Mouse (Mus musculus): ENCODE results near the gene Map3k7cl. TPM values are rescaled to one million over a fixed set of nuclear protein-coding genes. Genes with fewer than 3 reads are reported as not detected.

Map3k7cl gene
- polyA plus RNA-seq, 1 experiment from 2014 or later, result 0.10 TPM

- no peaks in the 10 kb centered on the region for H3K36me3 ChIP-seq
- ATAC-seq (ENCODE audit: low FRiP score), result no peak
- H3K4me3 ChIP-seq, result no peak overlapping the region
- H3K9ac ChIP-seq, result no peak overlapping the region
- H3K4me2 ChIP-seq, result no peak overlapping the region
- no peak overlapping the region for H3K27ac ChIP-seq
- no peaks in the 10 kb centered on the region for H3K27me3 ChIP-seq
- no peaks in the 10 kb centered on the region for H3K4me1 ChIP-seq (replicated peaks)
- 93% methylated on average over 7 of the region's 7 CpGs for WGBS
- H3K9me3 ChIP-seq, result no peaks in the 10 kb centered on the region
These were observed 16.5 kb downstream of the Map3k7cl start for GRCm38 (mm10) chr16:87569576-87570105.

- H3K4me1 ChIP-seq (replicated peaks), result no peaks in the 10 kb centered on the region
- no peaks in the 10 kb centered on the region for H3K9me3 ChIP-seq
- no peaks in the 10 kb centered on the region for H3K36me3 ChIP-seq
- no peaks in the 10 kb centered on the region for H3K27me3 ChIP-seq
- WGBS, result 78% methylated on average over 7 of the region's 7 CpGs
- H3K4me2 ChIP-seq, result no peak overlapping the region
- ATAC-seq (ENCODE audit: low FRiP score), result no peak
- H3K27ac ChIP-seq, result no peak overlapping the region
- no peak overlapping the region for H3K4me3 ChIP-seq
- no peak overlapping the region for H3K9ac ChIP-seq
These were observed 17.2 kb downstream of the Map3k7cl start for GRCm38 (mm10) chr16:87570334-87570733.

GRCm38 (mm10) chr16:87573409-87573808 is 20.3 kb downstream of the Map3k7cl start:
- 74% methylated on average over 5 of the region's 5 CpGs for WGBS
- no peak overlapping the region for H3K9ac ChIP-seq
- no peak overlapping the region for H3K27ac ChIP-seq
- H3K4me3 ChIP-seq, result no peak overlapping the region
- no peaks in the 10 kb centered on the region for H3K4me1 ChIP-seq (replicated peaks)
- ATAC-seq (ENCODE audit: low FRiP score), result no peak
- no peaks in the 10 kb centered on the region for H3K9me3 ChIP-seq
- no peak overlapping the region for H3K4me2 ChIP-seq
- no peaks in the 10 kb centered on the region for H3K27me3 ChIP-seq
- H3K36me3 ChIP-seq, result no peaks in the 10 kb centered on the region

DNA sequence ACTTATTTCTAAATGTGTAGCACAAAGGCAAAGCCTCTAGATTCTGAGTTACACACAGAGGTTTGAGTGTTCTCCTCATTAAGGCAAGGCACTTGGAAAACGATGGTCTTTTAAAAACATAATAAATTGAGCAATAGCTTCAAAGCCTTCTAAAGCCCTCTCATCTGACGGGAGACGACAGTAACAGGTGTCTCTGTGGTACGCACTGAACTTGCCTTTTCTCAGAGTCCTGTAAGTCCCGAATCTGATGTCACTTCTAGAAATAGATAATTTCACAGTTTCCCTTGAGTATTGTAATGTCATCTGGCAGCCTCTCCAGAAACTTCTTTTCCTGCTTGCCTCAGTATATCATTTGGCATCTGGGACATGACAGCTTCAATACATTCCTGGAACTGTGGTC is 21.0 kb downstream of the Map3k7cl start:
- Histone ChIP-seq H3K4me1 (replicated peaks) (no peaks in the 10 kb centered on the region), H3K27ac (no peak overlapping the region), H3K9me3 (no peaks in the 10 kb centered on the region), H3K4me3 (no peak overlapping the region), H3K36me3 (no peaks in the 10 kb centered on the region), H3K9ac (no peak overlapping the region), H3K4me2 (no peak overlapping the region), H3K27me3 (no peaks in the 10 kb centered on the region)
- WGBS, result 87% methylated on average over 5 of the region's 5 CpGs
- no peak for ATAC-seq (ENCODE audit: low FRiP score)

- Histone ChIP-seq H3K9me3 (no peaks in the 10 kb centered on the region), H3K36me3 (no peaks in the 10 kb centered on the region), H3K4me3 (no peak overlapping the region), H3K9ac (no peak overlapping the region), H3K27ac (no peak overlapping the region), H3K4me1 (replicated peaks) (no peaks in the 10 kb centered on the region), H3K4me2 (no peak overlapping the region), H3K27me3 (no peaks in the 10 kb centered on the region)
- WGBS, result 80% methylated on average over 10 of the region's 10 CpGs
- ATAC-seq (ENCODE audit: low FRiP score), result no peak
These were observed 22.5 kb downstream of the Map3k7cl start for GRCm38 (mm10) chr16:87575600-87575999.

DNA sequence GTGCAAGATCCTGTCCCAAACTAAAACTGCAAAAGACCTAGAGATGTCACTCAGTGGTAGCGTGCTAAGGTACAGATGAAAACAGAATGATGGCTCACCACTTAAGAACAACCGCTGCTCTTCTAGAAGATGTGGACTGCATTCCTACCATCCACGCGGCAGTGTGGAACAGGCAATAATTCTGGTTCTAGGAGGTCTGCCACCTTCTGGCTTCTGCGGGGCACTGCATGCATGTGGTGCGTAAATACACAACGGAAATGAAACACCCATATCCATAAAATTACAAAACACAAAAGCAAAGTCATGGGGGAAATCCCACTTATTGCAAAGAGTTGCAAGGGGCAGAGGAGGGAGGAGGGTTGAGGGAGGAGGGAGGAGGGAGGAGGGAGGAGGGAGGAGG is 25.8 kb downstream of the Map3k7cl start:
- 87% methylated on average over 7 of the region's 7 CpGs for WGBS

GRCm38 (mm10) chr16:87579462-87579861 is 26.3 kb downstream of the Map3k7cl start:
- no peaks in the 10 kb centered on the region for H3K4me1 ChIP-seq (replicated peaks)
- no peaks in the 10 kb centered on the region for H3K27me3 ChIP-seq
- H3K27ac ChIP-seq, result no peak overlapping the region
- ATAC-seq (ENCODE audit: low FRiP score), result no peak
- H3K36me3 ChIP-seq, result no peaks in the 10 kb centered on the region
- no peaks in the 10 kb centered on the region for H3K9me3 ChIP-seq
- WGBS, result 79% methylated on average over 14 of the region's 14 CpGs
- H3K4me2 ChIP-seq, result no peak overlapping the region
- no peak overlapping the region for H3K9ac ChIP-seq
- H3K4me3 ChIP-seq, result no peak overlapping the region

More for the DNA sequence above, 25.8 kb downstream of the Map3k7cl start:
- no peak for ATAC-seq (ENCODE audit: low FRiP score)
- no peaks in the 10 kb centered on the region for H3K4me1 ChIP-seq (replicated peaks)
- H3K27ac ChIP-seq, result no peak overlapping the region
- no peaks in the 10 kb centered on the region for H3K36me3 ChIP-seq
- H3K4me3 ChIP-seq, result no peak overlapping the region
- no peaks in the 10 kb centered on the region for H3K9me3 ChIP-seq
- H3K9ac ChIP-seq, result no peak overlapping the region
- H3K27me3 ChIP-seq, result no peaks in the 10 kb centered on the region
- H3K4me2 ChIP-seq, result no peak overlapping the region

DNA sequence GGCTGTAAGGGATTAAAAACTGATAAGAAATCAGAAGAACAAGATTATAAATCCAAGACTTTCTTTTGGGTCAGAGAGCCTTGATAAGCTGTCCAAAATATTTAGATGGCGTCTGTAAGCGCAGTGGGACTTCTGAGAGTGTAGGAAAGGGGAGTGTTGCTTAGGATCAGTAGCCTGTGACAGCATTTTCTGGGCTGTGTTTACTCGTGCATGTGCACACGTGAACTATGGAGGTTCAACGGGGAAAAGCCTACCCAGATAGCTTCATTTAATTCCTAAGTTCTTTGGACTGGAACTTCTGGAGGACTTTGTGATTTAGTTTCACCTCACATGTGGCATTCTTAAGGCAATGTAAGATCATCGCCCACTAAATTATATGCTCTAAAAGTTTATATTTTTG is 29.6 kb downstream of the Map3k7cl start:
- Histone ChIP-seq H3K27me3 (no peaks in the 10 kb centered on the region), H3K4me3 (no peak overlapping the region), H3K4me1 (replicated peaks) (no peaks in the 10 kb centered on the region), H3K4me2 (no peak overlapping the region), H3K27ac (no peak overlapping the region), H3K9ac (no peak overlapping the region), H3K9me3 (no peaks in the 10 kb centered on the region), H3K36me3 (no peaks in the 10 kb centered on the region)
- no peak for ATAC-seq (ENCODE audit: low FRiP score)
- 93% methylated on average over 6 of the region's 6 CpGs for WGBS

DNA sequence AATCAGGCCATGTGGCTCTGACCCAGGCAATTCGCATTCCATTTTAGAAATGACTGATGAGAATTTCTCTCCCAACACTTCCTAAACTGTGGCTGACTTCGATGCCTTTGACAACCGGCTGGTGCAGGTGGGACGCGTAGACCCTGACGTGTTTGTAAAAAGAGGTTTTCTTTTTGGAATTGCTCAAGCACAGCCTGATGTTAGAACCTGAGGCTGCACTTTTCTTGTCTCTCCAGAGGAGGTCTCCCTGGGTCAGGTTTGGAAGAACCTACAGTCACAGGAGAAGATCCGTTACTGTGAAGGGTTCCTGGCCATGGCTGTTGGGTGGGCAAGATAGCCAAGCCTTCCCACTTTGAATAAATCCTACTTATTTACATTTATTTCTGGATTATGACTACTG is 31.5 kb downstream of the Map3k7cl start:
- Histone ChIP-seq H3K9ac (no peak overlapping the region), H3K36me3 (no peaks in the 10 kb centered on the region), H3K27ac (no peak overlapping the region), H3K4me2 (no peak overlapping the region), H3K9me3 (no peaks in the 10 kb centered on the region), H3K4me3 (no peak overlapping the region), H3K27me3 (no peaks in the 10 kb centered on the region), H3K4me1 (replicated peaks) (no peaks in the 10 kb centered on the region)
- WGBS, result 81% methylated on average over 7 of the region's 7 CpGs
- ATAC-seq (ENCODE audit: low FRiP score), result no peak

GRCm38 (mm10) chr16:87585548-87586262 is 32.6 kb downstream of the Map3k7cl start:
- 89% methylated on average over 8 of the region's 8 CpGs for WGBS
- H3K4me3 ChIP-seq, result no peak overlapping the region
- no peak for ATAC-seq (ENCODE audit: low FRiP score)
- no peaks in the 10 kb centered on the region for H3K27me3 ChIP-seq
- no peaks in the 10 kb centered on the region for H3K9me3 ChIP-seq
- H3K27ac ChIP-seq, result no peak overlapping the region
- H3K9ac ChIP-seq, result no peak overlapping the region
- H3K36me3 ChIP-seq, result no peaks in the 10 kb centered on the region
- no peak overlapping the region for H3K4me2 ChIP-seq
- H3K4me1 ChIP-seq (replicated peaks), result no peaks in the 10 kb centered on the region

DNA sequence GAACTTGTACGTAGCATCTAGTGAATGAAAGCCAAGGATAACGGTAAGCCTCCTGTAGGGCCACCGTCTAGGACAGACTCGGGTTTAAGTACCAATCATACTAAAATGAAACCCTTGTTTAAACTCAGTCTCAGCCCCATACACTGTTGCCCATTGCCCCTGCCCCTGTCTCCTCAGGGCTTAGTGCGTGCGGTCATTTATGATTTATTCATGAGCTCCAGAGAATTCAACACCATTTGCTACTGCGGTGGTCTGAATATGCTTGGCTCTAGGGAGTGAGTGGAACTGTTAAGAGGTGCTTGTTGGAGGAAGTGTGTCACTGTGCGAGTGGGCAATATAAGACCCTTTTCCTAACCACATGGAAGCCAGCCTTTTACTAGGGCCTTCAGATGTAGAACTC is 34.7 kb downstream of the Map3k7cl start:
- WGBS, result 64% methylated on average over 8 of the region's 8 CpGs
- no peak for ATAC-seq (ENCODE audit: low FRiP score)
- H3K27me3 ChIP-seq, result no peaks in the 10 kb centered on the region

GRCm38 (mm10) chr16:87594145-87594544 is 41.0 kb downstream of the Map3k7cl start:
- H3K27me3 ChIP-seq, result no peaks in the 10 kb centered on the region
- WGBS, result 74% methylated on average over 10 of the region's 10 CpGs
- no peak overlapping the region for H3K27ac ChIP-seq
- H3K9me3 ChIP-seq, result no peaks in the 10 kb centered on the region
- no peak overlapping the region for H3K4me2 ChIP-seq
- no peak overlapping the region for H3K4me3 ChIP-seq
- no peak overlapping the region for H3K9ac ChIP-seq
- H3K36me3 ChIP-seq, result no peaks in the 10 kb centered on the region
- no peaks in the 10 kb centered on the region; the same call in 1 of the 2 replicates for H3K4me1 ChIP-seq (replicated peaks)
- no peak for ATAC-seq (ENCODE audit: low FRiP score)

More for the DNA sequence above, 34.7 kb downstream of the Map3k7cl start:
- Histone ChIP-seq H3K4me2 (no peak overlapping the region), H3K36me3 (no peaks in the 10 kb centered on the region), H3K9me3 (no peaks in the 10 kb centered on the region), H3K4me3 (no peak overlapping the region), H3K4me1 (replicated peaks) (no peaks in the 10 kb centered on the region), H3K27ac (no peak overlapping the region), H3K9ac (no peak overlapping the region)

DNA sequence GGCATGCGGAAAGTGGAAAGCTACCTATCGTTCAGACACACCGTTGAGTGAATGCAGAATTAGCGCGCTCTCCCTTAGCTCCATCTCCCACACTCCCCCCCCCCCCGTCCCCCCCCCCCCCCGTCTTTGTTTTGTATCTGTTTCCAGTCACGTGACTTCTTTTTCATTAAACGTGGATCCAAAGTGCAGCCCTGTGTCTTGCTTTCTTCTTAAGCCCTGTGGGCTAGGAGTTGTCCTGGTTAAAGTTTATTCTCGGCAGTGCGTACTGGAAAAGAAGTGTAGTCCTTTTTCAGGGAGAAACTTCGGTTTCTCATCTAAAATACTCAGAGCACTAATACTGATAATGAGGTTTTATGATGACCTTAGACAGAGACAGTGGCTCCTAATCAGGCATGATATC is 42.0 kb downstream of the Map3k7cl start:
- Histone ChIP-seq H3K27ac (no peak overlapping the region), H3K4me3 (no peak overlapping the region), H3K36me3 (no peaks in the 10 kb centered on the region), H3K9ac (no peak overlapping the region), H3K4me2 (no peak overlapping the region), H3K27me3 (no peaks in the 10 kb centered on the region), H3K9me3 (no peaks in the 10 kb centered on the region), H3K4me1 (replicated peaks) (no peaks in the 10 kb centered on the region; the same call in 1 of the 2 replicates)
- WGBS, result 81% methylated on average over 11 of the region's 12 CpGs
- no peak for ATAC-seq (ENCODE audit: low FRiP score)

Measured in hindbrain, embryonic 13.5 days (tissue).